Mouse (Mus musculus) cerebellum, adult 2 months (tissue): Measurements from ENCODE around the gene Neurl3.

Experiments
- CTCF ChIP-seq: fragments of 200-500 bp; IDR thresholded peaks from 2 replicates; pipeline ENCODE4 v1.5.1; 2011; ENCODE audit warnings: low read depth, mild to moderate bottlenecking, control low read depth, low read length, moderate library complexity, borderline replicate concordance; ENCODE audit not compliant: insufficient read depth
- POLR2A ChIP-seq: fragments of 200-500 bp; IDR thresholded peaks from 2 replicates; pipeline ENCODE4 v1.6.1; 2011; ENCODE audit warnings: low read length, control low read depth, borderline replicate concordance; ENCODE audit not compliant: insufficient read depth

DNA sequence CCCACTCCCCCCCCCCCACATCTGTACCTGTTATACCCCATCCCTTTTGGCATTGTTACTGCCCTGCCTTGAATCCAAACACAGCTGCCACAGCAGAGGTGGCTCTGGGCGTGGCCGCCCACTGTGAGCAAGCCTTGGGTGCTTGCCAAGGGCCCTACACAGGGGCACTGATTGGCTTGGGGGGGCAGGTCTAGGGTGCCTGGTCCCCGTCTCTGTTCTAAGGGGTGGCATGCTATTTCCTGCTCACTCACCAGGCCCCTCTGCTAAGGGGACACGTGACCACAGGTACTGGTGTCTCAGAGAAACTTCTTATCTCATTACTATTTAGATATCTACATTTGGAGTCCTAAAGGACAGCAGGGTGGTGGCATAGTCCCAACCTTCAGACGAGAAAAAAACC, 1.9 kb downstream of the Neurl3 start:
- TF ChIP-seq CTCF (no peak), POLR2A (no peak)
